Mouse (Mus musculus): Measurements from ENCODE around the gene Musk.

The Musk gene

GRCm38 (mm10) chr4:58417319-58417718, 131.6 kb downstream of the Musk start:
- DNase-seq (ENCODE audit: low spot score in 2 of 2): no peak

- DNase-seq (ENCODE audit: low spot score in 2 of 2): no peak
Observed at GRCm38 (mm10) chr4:58419225-58419624, 133.5 kb downstream of the Musk start.

- DNase-seq (ENCODE audit: low spot score in 2 of 2): no peak
Observed at GRCm38 (mm10) chr4:58423276-58423930, 137.6 kb downstream of the Musk start.

Measured in spleen, postnatal 4 days (tissue).